Mouse (Mus musculus): ENCODE data around the gene Arl6. TPM values are rescaled to one million over a fixed set of nuclear protein-coding genes. Genes with fewer than 3 reads are reported as not detected.

Gene Arl6
- total RNA-seq, 1 experiment: 13.6 TPM

DNA sequence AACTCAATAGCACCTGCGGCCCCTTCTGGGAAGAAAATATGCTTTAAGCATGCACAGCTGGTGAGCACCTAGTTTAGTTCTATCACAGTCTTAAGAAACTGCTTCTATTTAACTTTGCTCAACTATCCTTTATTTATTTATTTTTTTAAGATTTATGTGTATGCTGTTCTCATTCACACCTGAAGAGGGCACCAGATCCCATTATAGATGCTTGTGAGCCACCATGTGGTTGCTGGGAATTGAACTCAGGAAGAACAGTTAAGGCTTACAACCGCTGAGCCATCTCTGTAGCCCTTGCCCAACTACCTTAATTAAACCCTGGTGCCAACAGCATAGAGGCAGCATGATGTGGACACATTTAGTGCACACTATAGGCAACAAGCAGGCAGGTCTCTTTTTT is 27.7 kb upstream of the Arl6 start:
- DNase-seq (ENCODE audit: low read depth, low spot score): no peak
- in situ Hi-C loops (cut with MboI; ENCODE audit: low sequenced_read_pairs in 2 of 2, unreplicated experiment in 2 of 2): no loop called here
- H3K9ac ChIP-seq (ENCODE audit: insufficient read depth, low read depth, low read length, poor library complexity, severe bottlenecking): no peak overlapping the region

GRCm38 (mm10) chr16:59643766-59644165 is 4.6 kb upstream of the Arl6 start:
- H3K9ac ChIP-seq (ENCODE audit: insufficient read depth, low read depth, low read length, poor library complexity, severe bottlenecking): no peak overlapping the region
- DNase-seq (ENCODE audit: low read depth, low spot score): no peak
- no peak overlapping the region for H3K4me3 ChIP-seq (ENCODE audit: insufficient read depth in 1 of 2, low read depth in 1 of 2, low read length in 2 of 2, poor library complexity in 1 of 2, severe bottlenecking in 1 of 2)
- H3K36me3 ChIP-seq (ENCODE audit: control insufficient read depth, insufficient read depth, low read length, poor library complexity, severe bottlenecking): no peaks in the 10 kb centered on the region
- H3K4me1 ChIP-seq (ENCODE audit: control insufficient read depth in 2 of 2, insufficient read depth in 2 of 2, low read length in 2 of 2, poor library complexity in 1 of 2): no peaks in the 10 kb centered on the region; a peak in 1 of 4 replicates
- TF ChIP-seq HCFC1 (IDR thresholded peaks at IDR 0.05; ENCODE audit: borderline replicate concordance, insufficient read depth, low read length) (no peak), CHD2 (IDR thresholded peaks at IDR 0.05; ENCODE audit: low read depth, low read length) (no peak), ZNF384 (IDR thresholded peaks at IDR 0.05; ENCODE audit: low read depth, low read length) (no peak), ZC3H11A (IDR thresholded peaks at IDR 0.05; ENCODE audit: borderline replicate concordance, low read depth, low read length) (no peak), MAFK (IDR thresholded peaks at IDR 0.05; ENCODE audit: insufficient read depth, low read depth, low read length) (no peak)
- H3K27ac ChIP-seq (ENCODE audit: insufficient read depth, low read depth, low read length, poor library complexity, severe bottlenecking): no peak overlapping the region
- in situ Hi-C loops (cut with MboI; ENCODE audit: low sequenced_read_pairs in 2 of 2, unreplicated experiment in 2 of 2): no loop called here
- no peaks in the 10 kb centered on the region for H3K9me3 ChIP-seq (ENCODE audit: control insufficient read depth, insufficient read depth, low read depth, low read length)

More for the DNA sequence above, 27.7 kb upstream of the Arl6 start:
- TF ChIP-seq CHD2 (IDR thresholded peaks at IDR 0.05; ENCODE audit: low read depth, low read length) (no peak), MAFK (IDR thresholded peaks at IDR 0.05; ENCODE audit: insufficient read depth, low read depth, low read length) (no peak), ZNF384 (IDR thresholded peaks at IDR 0.05; ENCODE audit: low read depth, low read length) (peak; percentile 77; the same call in 1 of the 2 replicates), ZC3H11A (IDR thresholded peaks at IDR 0.05; ENCODE audit: borderline replicate concordance, low read depth, low read length) (no peak), HCFC1 (IDR thresholded peaks at IDR 0.05; ENCODE audit: borderline replicate concordance, insufficient read depth, low read length) (no peak)
- no peaks in the 10 kb centered on the region for H3K9me3 ChIP-seq (ENCODE audit: control insufficient read depth, insufficient read depth, low read depth, low read length)
- no peaks in the 10 kb centered on the region for H3K36me3 ChIP-seq (ENCODE audit: control insufficient read depth, insufficient read depth, low read length, poor library complexity, severe bottlenecking)
- no peak overlapping the region for H3K4me3 ChIP-seq (ENCODE audit: insufficient read depth in 1 of 2, low read depth in 1 of 2, low read length in 2 of 2, poor library complexity in 1 of 2, severe bottlenecking in 1 of 2)
- no peaks in the 10 kb centered on the region for H3K4me1 ChIP-seq (ENCODE audit: control insufficient read depth in 2 of 2, insufficient read depth in 2 of 2, low read length in 2 of 2, poor library complexity in 1 of 2)
- no peak overlapping the region for H3K27ac ChIP-seq (ENCODE audit: insufficient read depth, low read depth, low read length, poor library complexity, severe bottlenecking)

DNA sequence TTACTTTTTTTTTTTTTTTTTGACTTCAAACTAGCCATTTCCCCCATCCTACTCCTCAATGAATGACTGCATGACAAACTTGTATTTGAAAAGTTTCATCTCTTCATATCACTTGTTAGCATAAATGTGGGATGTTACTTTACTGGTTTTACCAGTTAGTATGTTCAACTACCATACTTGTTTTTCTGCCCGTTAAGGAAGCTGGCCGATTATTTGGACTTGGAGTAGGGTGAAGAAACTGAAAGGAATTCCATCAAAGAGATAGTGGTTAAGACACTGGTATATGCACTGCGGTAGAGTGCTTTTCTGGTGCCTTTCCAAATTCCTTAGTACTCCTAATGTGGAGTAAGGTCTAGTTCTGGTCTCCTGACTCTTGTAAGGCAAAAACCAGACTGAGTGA is 794 bp upstream of the Arl6 start:
- Histone ChIP-seq H3K36me3 (ENCODE audit: control insufficient read depth, insufficient read depth, low read length, poor library complexity, severe bottlenecking) (no peaks in the 10 kb centered on the region), H3K27ac (ENCODE audit: insufficient read depth, low read depth, low read length, poor library complexity, severe bottlenecking) (no peak overlapping the region), H3K4me1 (ENCODE audit: control insufficient read depth in 2 of 2, insufficient read depth in 2 of 2, low read length in 2 of 2, poor library complexity in 1 of 2) (no peaks in the 10 kb centered on the region; a peak in 1 of 4 replicates), H3K4me3 (ENCODE audit: insufficient read depth in 1 of 2, low read depth in 1 of 2, low read length in 2 of 2, poor library complexity in 1 of 2, severe bottlenecking in 1 of 2) (peak overlapping the region in 1 of 2 experiments; percentile 73; a peak in 1 of 4 replicates), H3K9ac (ENCODE audit: insufficient read depth, low read depth, low read length, poor library complexity, severe bottlenecking) (no peak overlapping the region), H3K9me3 (ENCODE audit: control insufficient read depth, insufficient read depth, low read depth, low read length) (no peaks in the 10 kb centered on the region)
- no peak for TF ChIP-seq CHD2 (IDR thresholded peaks at IDR 0.05; ENCODE audit: low read depth, low read length)
- DNase-seq (ENCODE audit: low read depth, low spot score): no peak
- in situ Hi-C loops (cut with MboI; ENCODE audit: low sequenced_read_pairs in 2 of 2, unreplicated experiment in 2 of 2): no loop called here

- Histone ChIP-seq H3K4me1 (ENCODE audit: control insufficient read depth in 2 of 2, insufficient read depth in 2 of 2, low read length in 2 of 2, poor library complexity in 1 of 2) (no peaks in the 10 kb centered on the region), H3K27ac (ENCODE audit: insufficient read depth, low read depth, low read length, poor library complexity, severe bottlenecking) (no peak overlapping the region), H3K36me3 (ENCODE audit: control insufficient read depth, insufficient read depth, low read length, poor library complexity, severe bottlenecking) (no peaks in the 10 kb centered on the region), H3K9me3 (ENCODE audit: control insufficient read depth, insufficient read depth, low read depth, low read length) (no peaks in the 10 kb centered on the region), H3K9ac (ENCODE audit: insufficient read depth, low read depth, low read length, poor library complexity, severe bottlenecking) (no peak overlapping the region), H3K4me3 (ENCODE audit: insufficient read depth in 1 of 2, low read depth in 1 of 2, low read length in 2 of 2, poor library complexity in 1 of 2, severe bottlenecking in 1 of 2) (no peak overlapping the region)
- TF ChIP-seq MAFK (IDR thresholded peaks at IDR 0.05; ENCODE audit: insufficient read depth, low read depth, low read length) (no peak), ZNF384 (IDR thresholded peaks at IDR 0.05; ENCODE audit: low read depth, low read length) (no peak), CHD2 (IDR thresholded peaks at IDR 0.05; ENCODE audit: low read depth, low read length) (no peak), ZC3H11A (IDR thresholded peaks at IDR 0.05; ENCODE audit: borderline replicate concordance, low read depth, low read length) (no peak), HCFC1 (IDR thresholded peaks at IDR 0.05; ENCODE audit: borderline replicate concordance, insufficient read depth, low read length) (no peak)
- in situ Hi-C loops (cut with MboI; ENCODE audit: low sequenced_read_pairs in 2 of 2, unreplicated experiment in 2 of 2): no loop called here
- DNase-seq (ENCODE audit: low read depth, low spot score): no peak
Observed at GRCm38 (mm10) chr16:59634598-59634997, 4.6 kb downstream of the Arl6 start.

DNA sequence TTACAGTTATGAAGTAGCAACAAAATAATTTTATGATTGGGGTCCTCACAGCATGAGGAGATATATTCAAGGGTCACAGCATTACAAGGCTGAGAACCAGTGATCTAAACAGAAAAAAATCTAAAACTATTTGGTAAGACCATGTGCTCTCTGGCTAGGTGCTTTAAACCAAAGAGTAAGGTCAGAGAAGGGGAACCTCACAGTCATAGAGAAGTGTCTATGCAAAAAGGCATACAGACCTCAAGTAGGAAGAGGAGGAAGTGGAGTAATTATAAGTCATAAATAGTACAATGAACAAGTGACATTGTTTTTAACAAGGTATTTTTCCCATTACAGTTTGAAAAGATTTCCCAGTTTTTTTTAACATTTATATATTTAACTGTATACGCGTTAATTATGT is 17.6 kb downstream of the Arl6 start:
- in situ Hi-C loops (cut with MboI; ENCODE audit: low sequenced_read_pairs in 2 of 2, unreplicated experiment in 2 of 2): no loop called here
- H3K4me1 ChIP-seq (ENCODE audit: control insufficient read depth in 2 of 2, insufficient read depth in 2 of 2, low read length in 2 of 2, poor library complexity in 1 of 2): no peaks in the 10 kb centered on the region
- H3K9ac ChIP-seq (ENCODE audit: insufficient read depth, low read depth, low read length, poor library complexity, severe bottlenecking): no peak overlapping the region
- no peaks in the 10 kb centered on the region for H3K9me3 ChIP-seq (ENCODE audit: control insufficient read depth, insufficient read depth, low read depth, low read length)
- H3K36me3 ChIP-seq (ENCODE audit: control insufficient read depth, insufficient read depth, low read length, poor library complexity, severe bottlenecking): no peaks in the 10 kb centered on the region
- H3K27ac ChIP-seq (ENCODE audit: insufficient read depth, low read depth, low read length, poor library complexity, severe bottlenecking): no peak overlapping the region
- H3K4me3 ChIP-seq (ENCODE audit: insufficient read depth in 1 of 2, low read depth in 1 of 2, low read length in 2 of 2, poor library complexity in 1 of 2, severe bottlenecking in 1 of 2): no peak overlapping the region
- no peak for DNase-seq (ENCODE audit: low read depth, low spot score)
- TF ChIP-seq ZNF384 (IDR thresholded peaks at IDR 0.05; ENCODE audit: low read depth, low read length) (no peak), CHD2 (IDR thresholded peaks at IDR 0.05; ENCODE audit: low read depth, low read length) (no peak), HCFC1 (IDR thresholded peaks at IDR 0.05; ENCODE audit: borderline replicate concordance, insufficient read depth, low read length) (no peak), ZC3H11A (IDR thresholded peaks at IDR 0.05; ENCODE audit: borderline replicate concordance, low read depth, low read length) (no peak), MAFK (IDR thresholded peaks at IDR 0.05; ENCODE audit: insufficient read depth, low read depth, low read length) (no peak)

All from ES-E14 (cell line).